ENCODE assay signal across 8 mouse cellular contexts in the genomic region with DNA sequence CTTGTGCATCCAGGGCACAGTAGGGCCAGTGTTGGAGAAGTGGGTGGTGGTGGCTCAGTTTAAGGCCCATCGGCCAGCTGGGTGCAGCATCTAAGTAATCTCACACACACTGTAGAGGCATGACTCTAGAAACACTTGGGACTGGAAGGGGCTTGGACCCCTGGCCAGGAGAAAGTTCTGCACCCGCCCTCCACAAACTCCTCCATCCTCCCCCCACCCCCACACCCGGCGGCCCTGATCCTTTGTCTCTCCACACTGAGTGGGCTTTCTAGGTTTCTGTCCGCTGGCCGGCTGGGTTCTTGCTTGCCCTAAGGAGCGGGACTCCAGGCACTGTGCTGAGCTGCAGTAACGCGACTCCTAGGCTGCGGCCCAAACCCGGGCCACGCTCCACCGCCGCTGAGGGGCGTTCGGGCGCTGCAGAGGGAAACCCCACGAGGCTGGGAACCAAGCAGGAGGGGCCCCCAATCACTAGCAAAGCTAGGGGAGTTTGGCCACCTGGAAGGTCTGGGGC. TPM values are rescaled to one million over a fixed set of nuclear protein-coding genes. Genes with fewer than 3 reads are reported as not detected.
A peak's percentile ranks its signal among the peaks of the same experiment; 100 is the strongest.
DNase-seq lines count a peak whose midpoint lies in the region; ATAC-seq and TF ChIP-seq lines count a peak whose summit lies in the region.
"Had no signal": no experiment of that assay in that cellular context is flagged by ENCODE, and none has a peak within 500 bp of the region (broad histone marks: within the 10 kb centered on the region; RNA-seq: fewer than 3 reads in every experiment).

No protein-coding gene starts in this region.

- peak overlapping the region; percentile 33 for H3K4me2 ChIP-seq in embryonic facial prominence, embryonic 15.5 days (replicated peaks)
- no peak overlapping the region for H3K4me2 ChIP-seq in stomach, embryonic 16.5 days (ENCODE audit: low read depth, low read length)

- H3K27ac ChIP-seq in layer of hippocampus, adult 2 months, result peak overlapping the region; percentile 69
- peak overlapping the region; percentile 39; the same call in 1 of the 2 replicates for H3K27ac ChIP-seq in cortical plate, adult 2 months (ENCODE audit: insufficient read depth, low read length)
- peak overlapping the region; percentile 9; the same call in 1 of the 2 replicates for H3K27ac ChIP-seq in embryonic facial prominence, embryonic 15.5 days (replicated peaks)
- no peak overlapping the region for H3K27ac ChIP-seq in limb, embryonic 10.5 days
- no peak overlapping the region for H3K27ac ChIP-seq in stomach, embryonic 16.5 days (ENCODE audit: low read length)

- no peaks in the 10 kb centered on the region for H3K4me1 ChIP-seq in cortical plate, adult 2 months (ENCODE audit: control insufficient read depth, insufficient read depth, low read length)
- H3K4me1 ChIP-seq in embryonic facial prominence, embryonic 15.5 days, result peaks cover 45% of the 10 kb centered on the region
- peaks cover 58% of the 10 kb centered on the region for H3K4me1 ChIP-seq in limb, embryonic 10.5 days
- peaks cover 23% of the 10 kb centered on the region; the same call in 1 of the 2 replicates for H3K4me1 ChIP-seq in stomach, embryonic 16.5 days (ENCODE audit: control insufficient read depth, insufficient read depth, low read length)

- DNase-seq in layer of hippocampus, adult 2 months (ENCODE audit: low spot score in 2 of 2), result peak in 1 of 2 experiments; percentile 22
- DNase-seq in layer of hippocampus, adult 18-20 months (ENCODE audit: low spot score in 2 of 2), result no peak
- peak; percentile 74 for DNase-seq in limb, embryonic 10.5 days (ENCODE audit: low spot score)
- no peak for DNase-seq in urinary bladder, adult 18-20 months (ENCODE audit: low spot score in 2 of 2)

- no peak overlapping the region for H3K9ac ChIP-seq in embryonic facial prominence, embryonic 15.5 days
- H3K9ac ChIP-seq in stomach, embryonic 16.5 days (ENCODE audit: low read length), result no peak overlapping the region

- no peaks in the 10 kb centered on the region for H3K36me3 ChIP-seq in embryonic facial prominence, embryonic 15.5 days
- H3K36me3 ChIP-seq in limb, embryonic 10.5 days, result no peaks in the 10 kb centered on the region
- no peaks in the 10 kb centered on the region for H3K36me3 ChIP-seq in stomach, embryonic 16.5 days (ENCODE audit: control insufficient read depth, insufficient read depth, low read length)

- H3K9me3 ChIP-seq in embryonic facial prominence, embryonic 15.5 days (replicated peaks), result no peaks in the 10 kb centered on the region
- H3K9me3 ChIP-seq in limb, embryonic 10.5 days (replicated peaks), result no peaks in the 10 kb centered on the region
- no peaks in the 10 kb centered on the region for H3K9me3 ChIP-seq in stomach, embryonic 16.5 days (replicated peaks; ENCODE audit: control insufficient read depth, low read length)

- TF ChIP-seq CTCF in layer of hippocampus, adult 2 months (conservative IDR thresholded peaks at IDR 0.05), result no peak
- no peak for TF ChIP-seq CTCF in cortical plate, adult 2 months (IDR thresholded peaks at IDR 0.05; ENCODE audit: extremely low read depth, insufficient read depth, low read length)

- TF ChIP-seq POLR2A in cortical plate, adult 2 months (IDR thresholded peaks at IDR 0.05; ENCODE audit: extremely low read depth, insufficient read depth, low read length), result no peak

- no peak overlapping the region for H3K4me3 ChIP-seq in layer of hippocampus, adult 2 months
- H3K4me3 ChIP-seq in cortical plate, adult 2 months (ENCODE audit: insufficient read depth, low read length), result no peak overlapping the region
- peak overlapping the region; percentile 17 for H3K4me3 ChIP-seq in embryonic facial prominence, embryonic 15.5 days (replicated peaks)
- H3K4me3 ChIP-seq in limb, embryonic 10.5 days, result peak overlapping the region; percentile 27
- peak overlapping the region; percentile 14; the same call in 1 of the 2 replicates for H3K4me3 ChIP-seq in stomach, embryonic 16.5 days (replicated peaks; ENCODE audit: low read length)

- peaks cover 73% of the 10 kb centered on the region for H3K27me3 ChIP-seq in embryonic facial prominence, embryonic 15.5 days
- peaks cover 99% of the 10 kb centered on the region for H3K27me3 ChIP-seq in limb, embryonic 10.5 days (ENCODE audit: low read depth, poor library complexity, severe bottlenecking)
- peaks cover 71% of the 10 kb centered on the region for H3K27me3 ChIP-seq in stomach, embryonic 16.5 days (ENCODE audit: control insufficient read depth, insufficient read depth, low read length)

- peak; percentile 46; the same call in 1 of the 2 replicates for ATAC-seq in embryonic facial prominence, embryonic 15.5 days (ENCODE audit: insufficient number of reproducible peaks, low FRiP score, low TSS enrichment, low read depth)
- ATAC-seq in stomach, embryonic 16.5 days (ENCODE audit: insufficient read depth, low FRiP score), result no peak

- 4% methylated on average over 18 of the region's 18 CpGs for WGBS in embryonic facial prominence, embryonic 15.5 days
- WGBS in limb, embryonic 10.5 days, result under 1% methylated on average over 18 of the region's 18 CpGs
- WGBS in stomach, embryonic 16.5 days, result 11% methylated on average over 18 of the region's 18 CpGs

RNA-seq across cellular contexts. Expression of gene Otx1, which starts 1.7 kb away (rescaled TPM):
- total RNA-seq in layer of hippocampus, adult 2 months (2021), result 1 to 10 TPM; 3.6 to 4.2 TPM
- total RNA-seq in layer of hippocampus, adult 18-20 months (2021), result 1 to 10 TPM; 3.2 to 4.6 TPM
- polyA plus RNA-seq in cortical plate, adult 2 months (2012; rRNA removed), result 5.6 and 5.9 TPM in 2 replicates
- 9.3 and 12.7 TPM in 2 replicates for polyA plus RNA-seq in embryonic facial prominence, embryonic 15.5 days (2015; fragmentation: Nextera tagmentation; extraction: Ambion mirVana)
- polyA plus RNA-seq in limb, embryonic 10.5 days (2016; fragmentation: Nextera tagmentation; extraction: Ambion mirVana), result 0.14 and 0.15 TPM in 2 replicates
- 0.09 TPM in 1 of 2 replicates, not detected in the other for polyA plus RNA-seq in stomach, embryonic 16.5 days (2015; fragmentation: Nextera tagmentation; extraction: Ambion mirVana)
- polyA plus RNA-seq: small intestine, adult 2 months had no signal

Comparison
In these comparisons a context has a peak if more than half of its experiments do, and no peak if none do; other contexts are left out.
1. H3K27ac ChIP-seq: peak in layer of hippocampus, adult 2 months (single experiment), cortical plate, adult 2 months (single experiment) and embryonic facial prominence, embryonic 15.5 days (single experiment); none in limb, embryonic 10.5 days (single experiment) and stomach, embryonic 16.5 days (single experiment).
2. H3K4me3 ChIP-seq: peak in embryonic facial prominence, embryonic 15.5 days (single experiment), limb, embryonic 10.5 days (single experiment) and stomach, embryonic 16.5 days (single experiment); none in layer of hippocampus, adult 2 months (single experiment) and cortical plate, adult 2 months (single experiment).